Mouse (Mus musculus) CH12.LX (cell line): ENCODE results near the gene Clpb.
A peak's percentile ranks its signal among the peaks of the same experiment; 100 is the strongest.

Experiments used
- CTCF ChIP-seq, 2 experiments: IDR thresholded peaks in 1 of 2; conservative IDR thresholded peaks in 1 of 2; 2 replicates each; pipeline ENCODE4 v1.5.1; 2011 to 2012; ENCODE audit warnings: low read depth in 2 of 2, low read length in 2 of 2, improper control_type of control experiment in 1 of 2, inconsistent platforms in 1 of 2, mild to moderate bottlenecking in 1 of 2, moderate library complexity in 1 of 2
- ETS1 ChIP-seq: conservative IDR thresholded peaks from 2 replicates; pipeline ENCODE4 v1.6.1; 2012; ENCODE audit warnings: low read depth, mild to moderate bottlenecking, inconsistent platforms, low read length, improper control_type of control experiment, moderate library complexity
- POLR2A ChIP-seq: IDR thresholded peaks from 2 replicates; pipeline ENCODE4 v1.6.1; 2011; ENCODE audit warnings: low read depth, mild to moderate bottlenecking, improper control_type of control experiment, low read length
- TCF12 ChIP-seq: IDR thresholded peaks from 2 replicates; pipeline ENCODE4 v1.6.1; 2014; ENCODE audit warnings: low read depth, mild to moderate bottlenecking, inconsistent platforms, low read length, improper control_type of control experiment
- USF1 ChIP-seq: IDR thresholded peaks from 2 replicates; pipeline ENCODE4 v1.6.1; 2014; ENCODE audit warnings: low read depth, mild to moderate bottlenecking, inconsistent platforms, low read length, improper control_type of control experiment
- ZMIZ1 ChIP-seq: IDR thresholded peaks from 2 replicates; pipeline ENCODE4 v1.6.1; 2012; ENCODE audit warnings: low read depth, mild to moderate bottlenecking, inconsistent platforms, low read length, improper control_type of control experiment
- ZNF384 ChIP-seq: IDR thresholded peaks from 2 replicates; pipeline ENCODE4 v1.6.1; 2012; ENCODE audit warnings: low read depth, low read length, improper control_type of control experiment, inconsistent platforms

DNA sequence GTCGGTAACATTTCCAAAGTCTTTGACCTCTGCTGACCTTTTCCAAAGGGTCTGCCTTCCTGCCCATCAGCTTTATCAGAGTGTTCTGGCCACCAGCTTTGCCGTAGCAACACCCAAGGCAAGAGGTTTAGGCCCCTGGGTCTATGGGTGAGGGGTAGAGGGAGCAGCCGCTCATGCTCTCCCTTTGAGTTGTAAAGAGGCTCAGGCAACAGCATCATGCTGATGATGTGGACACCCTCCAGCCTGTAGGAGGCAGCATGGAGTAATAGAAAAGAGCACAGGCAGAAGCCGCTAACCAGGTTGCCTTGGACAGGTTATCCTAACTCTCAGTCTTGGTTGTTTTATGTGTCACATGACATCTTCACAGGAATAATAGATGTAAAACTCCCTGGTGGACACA, 61.6 kb downstream of the Clpb start:
- TF ChIP-seq ETS1 (no peak), CTCF (conservative IDR thresholded peaks at IDR 0.05 in 1 of 2, IDR thresholded peaks at IDR 0.05 in 1 of 2; ENCODE audit: low read depth in 2 of 2, low read length in 2 of 2) (peak; percentile 39 to 56; a peak in 2 of 4 replicates), ZNF384 (no peak), TCF12 (no peak), ZMIZ1 (no peak), POLR2A (no peak), USF1 (no peak)
